Mouse (Mus musculus) induced T-regulatory cell, adult 2 months (primary cell): ENCODE results near the gene Prph2.
A peak's percentile ranks its signal among the peaks of the same experiment; 100 is the strongest.

ENCODE experiments used
- DNase-seq: peaks from one replicate; pipeline ENCODE4 v3.0.0-alpha.2; 2012; ENCODE audit warnings: low read depth

Gene Prph2

DNA sequence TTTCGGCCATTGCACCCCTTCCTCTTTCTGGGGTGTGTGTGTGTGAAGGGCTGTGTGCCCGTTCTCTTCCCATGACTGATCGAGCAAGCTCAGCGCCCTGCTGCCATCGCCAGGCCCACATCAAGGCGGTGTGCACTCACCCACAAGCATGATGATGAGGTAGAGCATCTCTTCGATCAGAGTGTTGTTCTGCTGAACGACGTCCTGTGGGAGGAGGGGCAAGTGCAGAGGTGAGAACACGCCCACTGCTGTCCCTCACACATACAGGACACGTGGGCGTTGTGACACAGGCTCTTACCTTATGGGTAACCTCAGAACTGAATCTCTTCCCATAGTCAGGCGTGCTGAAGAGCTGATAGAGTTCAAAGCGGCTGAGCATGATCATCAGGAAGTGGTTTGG is 56.6 kb downstream of the Prph2 start:
- peak; percentile 76 for DNase-seq

DNA sequence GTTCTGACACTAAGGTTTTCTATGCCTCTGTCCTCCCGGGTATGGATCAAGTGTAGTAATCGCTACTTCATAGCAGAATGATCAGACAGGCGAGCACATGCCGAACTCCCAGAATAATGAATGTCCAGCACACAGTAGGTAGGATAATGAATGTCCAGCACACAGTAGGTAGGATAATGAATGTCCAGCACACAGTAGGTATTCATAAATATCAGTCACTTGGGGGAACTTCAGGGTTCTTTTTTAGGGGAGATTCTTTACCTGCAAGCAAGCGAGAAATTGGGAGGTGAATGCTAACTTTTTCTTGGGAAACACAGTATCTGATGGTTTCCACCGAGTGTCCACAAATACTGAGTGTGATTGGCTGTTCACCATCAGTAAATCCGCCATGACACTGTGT is 62.3 kb downstream of the Prph2 start:
- no peak for DNase-seq
